Mouse (Mus musculus) myocyte (in vitro differentiated cells): ENCODE data around the gene Gne. TPM values are rescaled to one million over a fixed set of nuclear protein-coding genes. Genes with fewer than 3 reads are reported as not detected.

Source experiments
- H3K27me3 ChIP-seq: one replicate; pipeline ENCODE4 v1.6.1; 2011; ENCODE audit not compliant: control insufficient read depth, insufficient read depth, insufficient read length
- H3K36me3 ChIP-seq: one replicate; pipeline ENCODE4 v1.6.1; 2011; ENCODE audit not compliant: control insufficient read depth, insufficient read depth
- H3K4me2 ChIP-seq: one replicate; pipeline ENCODE4 v1.6.1; 2011; ENCODE audit warnings: low read depth, control low read depth
- H3K4me3 ChIP-seq: one replicate; pipeline ENCODE4 v1.5.1; 2011; ENCODE audit warnings: mild to moderate bottlenecking, control low read depth, moderate library complexity
- H3K79me2 ChIP-seq: one replicate; pipeline ENCODE4 v1.6.1; 2011; ENCODE audit not compliant: control insufficient read depth, insufficient read depth
- H3ac ChIP-seq: one replicate; pipeline ENCODE4 v1.6.1; 2011; ENCODE audit not compliant: control insufficient read depth, insufficient read length
- CEBPB ChIP-seq: IDR thresholded peaks from 2 replicates; pipeline ENCODE4 v1.6.1; 2011; ENCODE audit warnings: mild to moderate bottlenecking, moderate library complexity; ENCODE audit not compliant: poor library complexity, insufficient read depth, severe bottlenecking
- E2F4 ChIP-seq: IDR thresholded peaks from one replicate; pipeline ENCODE4 v1.6.1; 2011; ENCODE audit warnings: mild to moderate bottlenecking, control low read depth, moderate library complexity; ENCODE audit not compliant: insufficient read depth
- MAX ChIP-seq: IDR thresholded peaks from one replicate; pipeline ENCODE4 v1.6.1; 2011; ENCODE audit warnings: low read depth, mild to moderate bottlenecking, control low read depth
- MYOD1 ChIP-seq, 3 experiments: IDR thresholded peaks; one replicate each; pipeline ENCODE4 v1.6.1; 2011; ENCODE audit warnings: control low read depth in 2 of 3, low read depth in 2 of 3, mild to moderate bottlenecking in 2 of 3, moderate library complexity in 1 of 3; ENCODE audit not compliant: insufficient read length in 2 of 3, control insufficient read depth in 1 of 3
- MYOG ChIP-seq, 3 experiments: IDR thresholded peaks; one replicate each; pipeline ENCODE4 v1.6.1; 2011; ENCODE audit warnings: control low read depth in 2 of 3, low read depth in 2 of 3, mild to moderate bottlenecking in 2 of 3; ENCODE audit not compliant: insufficient read length in 2 of 3, control insufficient read depth in 1 of 3, insufficient read depth in 1 of 3
- POLR2A ChIP-seq: IDR thresholded peaks from one replicate; pipeline ENCODE4 v1.6.1; 2011; ENCODE audit warnings: low read depth, mild to moderate bottlenecking, control low read depth, moderate library complexity; ENCODE audit not compliant: insufficient read length
- POLR2AphosphoS2 ChIP-seq: IDR thresholded peaks from one replicate; pipeline ENCODE4 v1.6.1; 2011; ENCODE audit warnings: low read depth, control low read depth; ENCODE audit not compliant: insufficient read length
- REST ChIP-seq: IDR thresholded peaks from one replicate; pipeline ENCODE4 v1.6.1; 2011; ENCODE audit warnings: mild to moderate bottlenecking, control low read depth, moderate library complexity; ENCODE audit not compliant: insufficient read depth, insufficient read length
- SRF ChIP-seq: IDR thresholded peaks from one replicate; pipeline ENCODE4 v1.6.1; 2011; ENCODE audit warnings: low read depth; ENCODE audit not compliant: control insufficient read depth, insufficient read length
- TCF12 ChIP-seq: IDR thresholded peaks from one replicate; pipeline ENCODE4 v1.6.1; 2011; ENCODE audit warnings: mild to moderate bottlenecking, control low read depth; ENCODE audit not compliant: poor library complexity, insufficient read depth, severe bottlenecking
- TCF3 ChIP-seq: IDR thresholded peaks from one replicate; pipeline ENCODE4 v1.6.1; 2011; ENCODE audit warnings: low read depth, control low read depth; ENCODE audit not compliant: insufficient read length
- USF1 ChIP-seq: IDR thresholded peaks from one replicate; pipeline ENCODE4 v1.6.1; 2011; ENCODE audit warnings: low read depth, mild to moderate bottlenecking, control low read depth, moderate library complexity
- polyA plus RNA-seq: library from polyadenylated mRNA; unstranded; fragments of >200 nt; fragmentation: generic; extraction: Trizol; gene quantifications from one replicate; pipeline ENCODE4 v1.2.1, GENCODE M21; 2012; ENCODE audit warnings: missing spikeins

Gne gene
- polyA plus RNA-seq, 1 experiment: 13.9 TPM

- TF ChIP-seq MYOD1 (IDR thresholded peaks at IDR 0.05; ENCODE audit: control insufficient read depth in 1 of 3, insufficient read length in 2 of 3, low read depth in 2 of 3) (no peak), TCF3 (no peak), SRF (no peak), USF1 (no peak), REST (no peak), POLR2A (no peak), MAX (no peak), MYOG (IDR thresholded peaks at IDR 0.05; ENCODE audit: control insufficient read depth in 1 of 3, insufficient read depth in 1 of 3, insufficient read length in 2 of 3, low read depth in 2 of 3) (no peak), TCF12 (no peak), POLR2AphosphoS2 (no peak), E2F4 (no peak), CEBPB (no peak)
- no peak overlapping the region for H3K4me2 ChIP-seq
- no peaks in the 10 kb centered on the region for H3K79me2 ChIP-seq
- H3K4me3 ChIP-seq: no peak overlapping the region
- no peak overlapping the region for H3ac ChIP-seq
- no peaks in the 10 kb centered on the region for H3K36me3 ChIP-seq
- peaks cover 15% of the 10 kb centered on the region for H3K27me3 ChIP-seq
Observed at GRCm38 (mm10) chr4:44106297-44106821, 22.4 kb upstream of the Gne start.

GRCm38 (mm10) chr4:44104195-44104917, 20.4 kb upstream of the Gne start:
- no peak for TF ChIP-seq E2F4
- TF ChIP-seq TCF3: no peak
- TF ChIP-seq REST: no peak
- no peak for TF ChIP-seq POLR2A
- no peak for TF ChIP-seq MYOD1 (IDR thresholded peaks at IDR 0.05; ENCODE audit: control insufficient read depth in 1 of 3, insufficient read length in 2 of 3, low read depth in 2 of 3)
- no peak for TF ChIP-seq MAX
- TF ChIP-seq SRF: no peak
- TF ChIP-seq CEBPB: no peak
- no peak for TF ChIP-seq MYOG (IDR thresholded peaks at IDR 0.05; ENCODE audit: control insufficient read depth in 1 of 3, insufficient read depth in 1 of 3, insufficient read length in 2 of 3, low read depth in 2 of 3)
- no peak for TF ChIP-seq POLR2AphosphoS2
- no peak for TF ChIP-seq USF1
- TF ChIP-seq TCF12: no peak
- no peak overlapping the region for H3ac ChIP-seq
- peaks cover 15% of the 10 kb centered on the region for H3K27me3 ChIP-seq
- H3K79me2 ChIP-seq: no peaks in the 10 kb centered on the region
- no peak overlapping the region for H3K4me2 ChIP-seq
- no peak overlapping the region for H3K4me3 ChIP-seq
- H3K36me3 ChIP-seq: no peaks in the 10 kb centered on the region

- no peak overlapping the region for H3K4me3 ChIP-seq
- TF ChIP-seq POLR2A (no peak), USF1 (no peak), POLR2AphosphoS2 (no peak), CEBPB (no peak), MAX (no peak), SRF (no peak), E2F4 (no peak), MYOG (IDR thresholded peaks at IDR 0.05; ENCODE audit: control insufficient read depth in 1 of 3, insufficient read depth in 1 of 3, insufficient read length in 2 of 3, low read depth in 2 of 3) (no peak), TCF3 (no peak), TCF12 (no peak), REST (no peak), MYOD1 (IDR thresholded peaks at IDR 0.05; ENCODE audit: control insufficient read depth in 1 of 3, insufficient read length in 2 of 3, low read depth in 2 of 3) (no peak)
- no peaks in the 10 kb centered on the region for H3K79me2 ChIP-seq
- H3ac ChIP-seq: no peak overlapping the region
- no peak overlapping the region for H3K4me2 ChIP-seq
- H3K36me3 ChIP-seq: no peaks in the 10 kb centered on the region
- peaks cover 15% of the 10 kb centered on the region for H3K27me3 ChIP-seq
Observed at GRCm38 (mm10) chr4:44103620-44104019, 19.6 kb upstream of the Gne start.

- Histone ChIP-seq H3K36me3 (no peaks in the 10 kb centered on the region), H3K27me3 (no peaks in the 10 kb centered on the region), H3ac (no peak overlapping the region), H3K4me3 (no peak overlapping the region), H3K4me2 (no peak overlapping the region), H3K79me2 (no peaks in the 10 kb centered on the region)
- TF ChIP-seq POLR2A: no peak
Observed at GRCm38 (mm10) chr4:44097576-44098335, 13.8 kb upstream of the Gne start.

- no peak for TF ChIP-seq SRF
- no peak for TF ChIP-seq CEBPB
- no peak for TF ChIP-seq TCF3
- TF ChIP-seq MYOD1 (IDR thresholded peaks at IDR 0.05; ENCODE audit: control insufficient read depth in 1 of 3, insufficient read length in 2 of 3, low read depth in 2 of 3): no peak
- no peak for TF ChIP-seq TCF12
- no peak for TF ChIP-seq REST
- TF ChIP-seq USF1: no peak
- TF ChIP-seq MYOG (IDR thresholded peaks at IDR 0.05; ENCODE audit: control insufficient read depth in 1 of 3, insufficient read depth in 1 of 3, insufficient read length in 2 of 3, low read depth in 2 of 3): no peak
- TF ChIP-seq POLR2AphosphoS2: no peak
- no peak for TF ChIP-seq MAX
- H3ac ChIP-seq: no peak overlapping the region
Observed at GRCm38 (mm10) chr4:44094475-44094874, 10.5 kb upstream of the Gne start.

More at GRCm38 (mm10) chr4:44094475-44094874, 10.5 kb upstream of the Gne start:
- H3K27me3 ChIP-seq: no peaks in the 10 kb centered on the region
- no peak overlapping the region for H3K4me2 ChIP-seq
- no peaks in the 10 kb centered on the region for H3K36me3 ChIP-seq
- H3K4me3 ChIP-seq: no peak overlapping the region
- no peaks in the 10 kb centered on the region for H3K79me2 ChIP-seq
